Mouse (Mus musculus) stomach, postnatal 0 days (tissue): ENCODE measurements around the gene Fam184b. TPM values are rescaled to one million over a fixed set of nuclear protein-coding genes. Genes with fewer than 3 reads are reported as not detected.

Source experiments
- ATAC-seq: fragments of 200-750 bp; cut with Nextera tagmentation; 2 replicates; pipeline ENCODE4 v1.8.0; 2017; ENCODE audit not compliant: low FRiP score, low TSS enrichment
- DNase-seq: peaks from one replicate; pipeline ENCODE4 v3.0.0-alpha.2; 2016; ENCODE audit warnings: low spot score
- H3K27ac ChIP-seq: fragments of 300-500 bp; sonication (generic); replicated peaks from 2 replicates; pipeline ENCODE4 v1.5.1; 2014; ENCODE audit warnings: mild to moderate bottlenecking, control low read depth
- H3K27me3 ChIP-seq: fragments of 300-500 bp; sonication (generic); 2 replicates; pipeline ENCODE4 v1.6.1; 2014; ENCODE audit warnings: low read length; ENCODE audit not compliant: control insufficient read depth, insufficient read depth
- H3K36me3 ChIP-seq: fragments of 300-500 bp; sonication (generic); 2 replicates; pipeline ENCODE4 v1.6.1; 2014; ENCODE audit warnings: low read length, mixed read lengths; ENCODE audit not compliant: control insufficient read depth, insufficient read depth
- H3K4me1 ChIP-seq: fragments of 300-500 bp; sonication (generic); replicated peaks from 2 replicates; pipeline ENCODE4 v1.6.1; 2014; ENCODE audit warnings: antibody characterized with exemption; ENCODE audit not compliant: control insufficient read depth, insufficient read depth
- H3K4me2 ChIP-seq: fragments of 300-500 bp; sonication (generic); replicated peaks from 2 replicates; pipeline ENCODE4 v1.6.1; 2014; ENCODE audit warnings: low read depth, mild to moderate bottlenecking, control low read depth, moderate library complexity
- H3K4me3 ChIP-seq: fragments of 300-500 bp; sonication (generic); 2 replicates; pipeline ENCODE4 v1.5.1; 2014; ENCODE audit warnings: low read depth, low read length, control low read depth
- H3K9ac ChIP-seq: fragments of 300-500 bp; sonication (generic); 2 replicates; pipeline ENCODE4 v1.6.1; 2014; ENCODE audit warnings: mild to moderate bottlenecking, low read length, control low read depth, mixed read lengths
- H3K9me3 ChIP-seq: fragments of 300-500 bp; sonication (generic); 2 replicates; pipeline ENCODE4 v1.6.1; 2016; ENCODE audit warnings: low read length; ENCODE audit not compliant: control insufficient read depth
- CTCF ChIP-seq: IDR thresholded peaks from 2 replicates; pipeline ENCODE4 v1.5.1; 2016; ENCODE audit warnings: antibody characterized with exemption, low read depth, mild to moderate bottlenecking, moderate library complexity
- EP300 ChIP-seq: optimal IDR thresholded peaks from 2 replicates; pipeline ENCODE3; 2016; ENCODE audit warnings: antibody characterized with exemption
- WGBS: fragments of 180-500 bp; shearing (Covaris S2); extraction: QIAGEN DNeasy Blood & Tissue Kit; methylation state at CpG from one replicate; pipeline ENCODE4 v1.1.7; 2014; 5-methylcytosine and 5-hydroxymethylcytosine counted together
- polyA plus RNA-seq: library from polyadenylated mRNA; unstranded; fragments of >200 nt; fragmentation: Nextera tagmentation; extraction: Ambion mirVana; gene quantifications from 2 replicates; pipeline ENCODE4 v1.2.1, GENCODE M21; 2015

Fam184b gene
- polyA plus RNA-seq, 1 experiment from 2014 or later = 1.9 TPM

DNA sequence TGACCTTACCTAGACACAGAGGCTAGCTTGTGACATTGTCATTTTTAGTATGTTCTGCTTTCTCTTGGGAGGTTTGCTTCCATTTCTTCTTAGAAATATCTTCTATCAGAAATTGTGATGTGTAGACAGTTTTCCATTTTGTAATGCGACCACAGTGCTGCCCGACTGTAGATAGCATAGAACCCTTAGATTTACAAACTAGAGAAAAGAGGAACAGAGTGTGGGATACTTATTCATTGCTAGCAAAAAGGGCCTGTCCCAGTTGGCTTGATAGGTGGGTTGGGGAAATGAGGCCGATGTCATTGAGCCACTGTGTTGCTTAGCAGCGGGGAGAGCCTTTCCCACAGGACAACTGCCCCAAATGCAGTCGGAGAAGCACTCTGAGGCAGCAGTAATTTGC, 141.8 kb downstream of the Fam184b start:
- Histone ChIP-seq H3K9ac (no peak overlapping the region), H3K36me3 (peaks cover 22% of the 10 kb centered on the region), H3K4me2 (no peak overlapping the region), H3K4me1 (no peaks in the 10 kb centered on the region; the same call in 1 of the 2 replicates), H3K27me3 (no peaks in the 10 kb centered on the region), H3K27ac (no peak overlapping the region), H3K4me3 (no peak overlapping the region), H3K9me3 (no peaks in the 10 kb centered on the region)
- no peak for ATAC-seq
- no peak for DNase-seq
- TF ChIP-seq EP300 (no peak), CTCF (no peak)
- WGBS = 87% methylated on average over 5 of the region's 5 CpGs

DNA sequence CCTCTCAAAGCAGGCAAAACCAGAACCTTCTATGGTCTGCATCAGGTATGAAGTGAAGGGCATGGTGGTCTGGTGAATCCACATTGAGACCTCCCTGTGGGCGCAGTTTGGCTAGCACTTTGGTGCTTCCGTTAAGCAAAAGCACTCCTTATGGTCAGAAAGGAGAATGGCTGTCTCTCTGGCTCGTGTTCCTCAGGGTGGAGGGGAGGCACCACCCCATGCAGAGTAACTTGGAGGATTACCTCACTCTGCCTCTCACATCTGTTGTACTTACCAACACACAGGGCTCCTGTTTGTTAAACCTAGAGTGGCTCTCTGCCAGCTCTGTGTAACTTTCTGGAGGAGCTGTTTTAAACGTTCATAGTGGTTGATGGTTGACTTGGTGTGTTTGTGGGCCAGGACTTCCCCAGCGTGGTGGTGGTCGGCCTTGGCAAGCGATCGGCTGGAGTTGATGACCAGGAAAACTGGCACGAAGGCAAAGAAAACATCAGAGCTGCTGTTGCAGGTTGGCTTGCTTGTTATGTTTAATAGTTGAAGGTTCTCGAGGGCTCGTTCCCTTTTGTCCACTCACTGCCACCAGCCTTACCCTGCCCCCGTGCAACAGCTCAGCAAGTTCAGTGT, 142.4 kb downstream of the Fam184b start:
- Histone ChIP-seq H3K4me1 (no peaks in the 10 kb centered on the region; the same call in 1 of the 2 replicates), H3K4me2 (no peak overlapping the region), H3K9me3 (no peaks in the 10 kb centered on the region), H3K4me3 (no peak overlapping the region), H3K9ac (no peak overlapping the region), H3K36me3 (peaks cover 21% of the 10 kb centered on the region), H3K27me3 (no peaks in the 10 kb centered on the region), H3K27ac (no peak overlapping the region)
- WGBS = 84% methylated on average over 12 of the region's 12 CpGs
- ATAC-seq (no peak), DNase-seq (no peak)
- TF ChIP-seq CTCF (no peak), EP300 (no peak)

DNA sequence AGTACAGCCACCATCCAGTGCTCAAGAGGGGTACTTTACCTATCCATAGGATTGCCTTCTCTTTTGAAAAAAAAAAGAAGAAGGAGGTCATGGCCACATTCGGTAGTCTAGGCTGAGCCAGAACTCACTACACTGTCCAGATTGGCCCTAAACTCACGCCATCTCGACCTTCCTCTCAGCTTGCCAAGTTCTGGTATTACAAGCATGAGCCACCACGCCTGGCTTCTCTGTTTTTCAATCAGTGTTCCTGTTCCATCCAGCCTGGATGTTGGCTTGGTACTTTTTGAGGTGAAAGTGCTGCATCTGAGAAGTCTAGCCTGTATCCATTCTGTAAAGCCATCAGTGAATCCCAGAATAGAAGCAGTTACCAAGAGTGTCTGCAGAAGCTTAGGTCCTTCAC, 142.9 kb downstream of the Fam184b start:
- ATAC-seq = no peak
- no peak overlapping the region for H3K27ac ChIP-seq
- no peak overlapping the region for H3K4me3 ChIP-seq
- no peak overlapping the region for H3K9ac ChIP-seq
- peaks cover 18% of the 10 kb centered on the region for H3K36me3 ChIP-seq
- TF ChIP-seq EP300 (no peak), CTCF (no peak)
- no peaks in the 10 kb centered on the region for H3K9me3 ChIP-seq
- no peaks in the 10 kb centered on the region for H3K27me3 ChIP-seq
- H3K4me1 ChIP-seq = no peaks in the 10 kb centered on the region; the same call in 1 of the 2 replicates
- no peak overlapping the region for H3K4me2 ChIP-seq
- WGBS = 79% methylated on average over 4 of the region's 4 CpGs
- DNase-seq = no peak

DNA sequence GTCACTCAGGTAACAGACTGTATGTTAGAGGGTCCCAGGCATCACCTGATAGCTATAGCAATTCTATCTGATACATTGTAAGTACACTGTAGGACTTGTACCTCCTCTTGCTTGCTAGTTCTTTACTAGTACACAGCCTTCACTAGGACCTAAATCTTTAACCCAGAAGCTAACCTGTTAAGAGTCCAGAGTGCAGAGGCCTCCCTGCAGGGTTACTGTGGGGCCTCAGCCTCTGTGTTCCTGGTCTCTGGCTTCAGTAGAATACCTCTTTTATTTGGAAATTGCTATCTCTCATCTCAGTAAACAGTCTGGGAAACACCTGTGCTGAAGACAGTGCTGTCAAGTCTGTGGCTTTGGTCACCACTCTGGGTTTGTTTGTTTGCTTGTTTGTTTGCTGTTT, 143.4 kb downstream of the Fam184b start:
- peaks cover 15% of the 10 kb centered on the region; the same call in 1 of the 2 replicates for H3K36me3 ChIP-seq
- H3K27me3 ChIP-seq = no peaks in the 10 kb centered on the region
- H3K4me2 ChIP-seq = no peak overlapping the region

DNA sequence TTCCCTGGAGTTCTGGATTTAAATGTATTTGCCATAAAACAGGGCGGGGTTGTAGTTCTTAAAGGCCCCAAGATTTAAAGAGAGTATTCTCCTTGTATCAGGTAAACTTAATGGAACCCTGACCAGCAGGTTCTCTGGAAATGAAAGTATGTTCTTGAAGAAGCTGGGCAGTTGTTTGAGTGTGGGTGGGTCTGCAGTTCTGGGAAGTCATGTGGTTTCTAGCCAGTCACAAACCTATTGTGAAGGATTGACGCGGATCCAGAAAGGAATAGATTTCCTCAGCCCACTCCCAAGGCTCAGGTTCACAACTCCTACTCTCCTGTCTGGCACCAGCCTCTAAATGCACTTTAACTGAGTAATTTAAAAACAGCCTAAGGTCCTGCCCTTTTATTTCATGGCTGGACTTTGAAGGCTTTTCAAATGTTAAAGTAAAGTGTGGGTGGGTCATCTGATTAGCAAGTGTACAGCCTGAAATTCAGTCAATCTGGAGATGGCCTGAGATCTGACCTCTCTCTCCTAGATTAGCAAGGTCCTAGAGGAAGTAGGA, 143.9 kb downstream of the Fam184b start:
- H3K27me3 ChIP-seq = no peaks in the 10 kb centered on the region
- H3K9me3 ChIP-seq = no peaks in the 10 kb centered on the region
- ATAC-seq = no peak
- H3K4me2 ChIP-seq = no peak overlapping the region
- H3K4me1 ChIP-seq = no peaks in the 10 kb centered on the region; the same call in 1 of the 2 replicates
- peaks cover 15% of the 10 kb centered on the region; the same call in 1 of the 2 replicates for H3K36me3 ChIP-seq
- peak; percentile 24 for DNase-seq
- H3K4me3 ChIP-seq = no peak overlapping the region
- no peak overlapping the region for H3K27ac ChIP-seq
- WGBS = 61% methylated on average over 3 of the region's 3 CpGs
- no peak for TF ChIP-seq CTCF
- TF ChIP-seq EP300 = no peak
- H3K9ac ChIP-seq = no peak overlapping the region

More for the DNA sequence above, 143.4 kb downstream of the Fam184b start:
- H3K9me3 ChIP-seq = no peaks in the 10 kb centered on the region
- H3K4me1 ChIP-seq = no peaks in the 10 kb centered on the region; the same call in 1 of the 2 replicates
- ATAC-seq (no peak), DNase-seq (no peak)
- H3K9ac ChIP-seq = no peak overlapping the region
- no peak overlapping the region for H3K4me3 ChIP-seq
- TF ChIP-seq EP300 = no peak
- TF ChIP-seq CTCF = no peak
- no peak overlapping the region for H3K27ac ChIP-seq

DNA sequence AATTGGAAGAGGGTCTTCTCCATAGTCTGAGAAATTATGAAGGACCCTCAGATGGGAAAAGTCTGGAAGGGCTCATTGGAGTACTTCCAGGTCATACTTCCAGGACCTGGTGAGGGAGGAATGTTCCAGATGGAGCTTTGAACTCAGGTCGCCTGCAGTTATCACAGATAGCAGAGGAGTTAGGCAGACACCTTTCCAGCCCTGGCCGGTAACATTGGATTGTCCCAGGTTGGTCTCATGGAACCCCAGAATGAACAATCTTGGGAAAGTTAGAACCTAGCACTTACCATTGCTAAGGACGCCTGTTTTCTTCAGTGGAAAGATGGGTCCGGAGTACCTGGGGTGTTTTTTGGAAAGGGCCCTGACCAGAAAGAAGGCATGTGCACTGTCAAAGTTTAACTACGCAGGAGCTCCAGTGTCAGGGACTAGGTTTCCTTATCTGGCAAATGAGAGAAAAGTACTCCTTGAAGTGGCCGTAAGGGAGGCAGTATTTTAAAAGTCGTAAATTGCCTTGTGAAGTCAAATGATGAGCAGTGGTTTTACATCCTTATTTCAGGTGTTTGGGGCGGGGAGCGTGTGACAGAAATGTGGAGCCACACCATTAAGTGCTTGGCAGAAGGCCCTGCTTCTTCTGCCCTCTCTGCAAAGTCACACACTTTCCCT, 145.2 kb downstream of the Fam184b start:
- no peak for TF ChIP-seq EP300
- no peak for TF ChIP-seq CTCF
- H3K4me2 ChIP-seq = peak overlapping the region; percentile 74
- DNase-seq = no peak
- H3K36me3 ChIP-seq = peaks cover 15% of the 10 kb centered on the region; the same call in 1 of the 2 replicates
- WGBS = 48% methylated on average over 9 of the region's 9 CpGs
- peak overlapping the region; percentile 75 for H3K4me3 ChIP-seq
- no peaks in the 10 kb centered on the region for H3K27me3 ChIP-seq
- H3K27ac ChIP-seq = peak overlapping the region; percentile 85
- no peaks in the 10 kb centered on the region; the same call in 1 of the 2 replicates for H3K4me1 ChIP-seq
- no peak for ATAC-seq
- no peaks in the 10 kb centered on the region for H3K9me3 ChIP-seq
- H3K9ac ChIP-seq = peak overlapping the region; percentile 70
